Mouse (Mus musculus) heart, embryonic 14.5 days (tissue): ENCODE data around the gene Leng1. TPM values are rescaled to one million over a fixed set of nuclear protein-coding genes. Genes with fewer than 3 reads are reported as not detected.
A peak's percentile ranks its signal among the peaks of the same experiment; 100 is the strongest.
"Not testable (repeated sequence)": the region's sequence is repeated elsewhere in the genome, so short reads cannot be mapped to it uniquely, and the experiment has no call there.

Source experiments
- ATAC-seq: fragments of 200-750 bp; cut with Nextera tagmentation; 2 replicates; pipeline ENCODE4 v1.8.0; 2017; ENCODE audit warnings: low read depth, moderate TSS enrichment; ENCODE audit not compliant: insufficient number of reproducible peaks, insufficient read depth, low FRiP score
- H3K27ac ChIP-seq, 2 experiments: fragments of 200-500 bp in 1 of 2; fragments of 300-500 bp in 1 of 2; sonication (generic) in 1 of 2; replicated peaks in 1 of 2; 2 replicates each; pipeline ENCODE4 v1.5.1; 2012 to 2014; ENCODE audit warnings: low read depth in 2 of 2, low read length in 2 of 2, control low read depth in 1 of 2, mild to moderate bottlenecking in 1 of 2, mixed read lengths in 1 of 2; ENCODE audit not compliant: control insufficient read depth in 1 of 2, insufficient read depth in 1 of 2
- H3K27me3 ChIP-seq: fragments of 300-500 bp; sonication (generic); 2 replicates; pipeline ENCODE4 v1.6.1; 2014; ENCODE audit warnings: mild to moderate bottlenecking, low read length, control low read depth; ENCODE audit not compliant: control insufficient read depth, insufficient read depth
- H3K36me3 ChIP-seq: fragments of 300-500 bp; sonication (generic); 2 replicates; pipeline ENCODE4 v1.6.1; 2014; ENCODE audit warnings: mild to moderate bottlenecking, control low read depth, low read length, mixed read lengths; ENCODE audit not compliant: control insufficient read depth, insufficient read depth
- H3K4me1 ChIP-seq, 2 experiments: fragments of 200-500 bp in 1 of 2; fragments of 300-500 bp in 1 of 2; sonication (generic) in 1 of 2; 2 replicates each; pipeline ENCODE4 v1.6.1; 2012 to 2014; ENCODE audit warnings: low read length in 2 of 2, control low read depth in 1 of 2, mixed read lengths in 1 of 2; ENCODE audit not compliant: control insufficient read depth in 2 of 2, insufficient read depth in 2 of 2
- H3K4me2 ChIP-seq: fragments of 300-500 bp; sonication (generic); 2 replicates; pipeline ENCODE4 v1.6.1; 2014; ENCODE audit warnings: mild to moderate bottlenecking, low read length
- H3K4me3 ChIP-seq, 2 experiments: fragments of 200-500 bp in 1 of 2; fragments of 300-500 bp in 1 of 2; sonication (generic) in 1 of 2; 2 replicates each; pipeline ENCODE4 v1.5.1; 2012 to 2014; ENCODE audit warnings: low read length in 2 of 2, mild to moderate bottlenecking in 2 of 2, control low read depth in 1 of 2, low read depth in 1 of 2, moderate library complexity in 1 of 2; ENCODE audit not compliant: control insufficient read depth in 1 of 2, insufficient read depth in 1 of 2
- H3K9ac ChIP-seq: fragments of 300-500 bp; sonication (generic); 2 replicates; pipeline ENCODE4 v1.6.1; 2014; ENCODE audit warnings: mild to moderate bottlenecking, low read length
- H3K9me3 ChIP-seq: fragments of 300-500 bp; sonication (generic); 2 replicates; pipeline ENCODE4 v1.6.1; 2016; ENCODE audit warnings: low read length, control low read depth; ENCODE audit not compliant: control insufficient read depth
- WGBS: fragments of 180-500 bp; shearing (Covaris S2); extraction: QIAGEN DNeasy Blood & Tissue Kit; methylation state at CpG from one replicate; pipeline ENCODE4 v1.1.7; 2014; 5-methylcytosine and 5-hydroxymethylcytosine counted together
- polyA plus RNA-seq: library from polyadenylated mRNA; unstranded; fragments of >200 nt; fragmentation: Nextera tagmentation; extraction: Ambion mirVana; gene quantifications from 2 replicates; pipeline ENCODE4 v1.2.1, GENCODE M21; 2014

Leng1 gene
- polyA plus RNA-seq = 15.5 and 16.0 TPM in 2 replicates

DNA sequence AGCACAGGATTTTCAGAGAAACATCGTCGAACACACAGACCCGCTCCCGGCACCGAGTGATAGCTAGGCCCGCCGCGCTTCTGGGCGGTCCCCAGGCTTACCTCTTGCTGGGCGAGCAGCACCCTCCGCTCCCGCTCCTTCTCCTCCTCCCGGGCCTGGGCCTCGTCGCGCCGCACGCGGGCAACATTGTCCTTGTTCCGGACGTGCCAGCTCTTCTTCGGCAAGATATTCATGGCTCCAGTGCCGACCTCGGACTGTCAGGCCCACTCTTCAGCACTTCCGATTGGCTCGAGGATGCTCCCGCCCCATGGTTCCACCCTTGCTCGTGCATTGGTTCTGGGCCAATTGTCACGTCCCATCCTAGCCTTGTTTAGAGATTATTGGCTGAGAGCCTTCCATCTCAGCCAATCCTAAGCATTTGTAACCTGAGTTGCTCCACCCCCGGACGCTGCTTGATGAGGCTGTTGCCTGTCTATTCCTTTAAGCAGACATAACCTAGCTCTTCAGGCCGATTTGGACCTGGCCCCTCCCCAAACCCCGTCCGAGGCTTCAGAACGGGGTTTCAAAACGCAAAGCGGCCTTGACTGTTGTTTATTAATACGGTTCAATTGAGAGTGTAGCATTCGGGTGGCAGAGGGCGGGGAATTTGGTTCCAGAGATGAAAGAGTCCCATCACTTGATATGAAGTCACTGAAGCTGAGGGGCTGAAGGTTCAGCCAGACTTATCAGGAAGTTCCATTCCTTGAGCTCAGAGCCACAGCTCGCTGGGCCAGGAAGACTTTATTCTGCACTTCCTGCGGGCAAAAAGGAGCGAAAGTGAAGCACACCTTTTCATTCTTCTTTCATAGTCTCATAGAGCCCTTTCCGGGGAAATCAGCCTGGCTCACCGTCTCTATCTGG lies at the start of gene Leng1:
TSS of gene Leng1 (minus strand) at position 626 of the 900 bp plus-strand sequence.
- Histone ChIP-seq H3K9ac (peak within 1 kb of the TSS; percentile 96), H3K4me2 (peak within 1 kb of the TSS; percentile 70), H3K4me1 (peaks cover 12 to 18% of the 10 kb centered on the region in 2 experiments), H3K27me3 (no peaks in the 10 kb centered on the region), H3K9me3 (no peaks in the 10 kb centered on the region), H3K36me3 (peaks cover 32% of the 10 kb centered on the region), H3K4me3 (peak within 1 kb of the TSS; percentile 66 to 78), H3K27ac (peak within 1 kb of the TSS; percentile 88 to 91)
- 3% methylated on average over 45 of the region's 45 CpGs for WGBS
- peak; percentile 97 for ATAC-seq

DNA sequence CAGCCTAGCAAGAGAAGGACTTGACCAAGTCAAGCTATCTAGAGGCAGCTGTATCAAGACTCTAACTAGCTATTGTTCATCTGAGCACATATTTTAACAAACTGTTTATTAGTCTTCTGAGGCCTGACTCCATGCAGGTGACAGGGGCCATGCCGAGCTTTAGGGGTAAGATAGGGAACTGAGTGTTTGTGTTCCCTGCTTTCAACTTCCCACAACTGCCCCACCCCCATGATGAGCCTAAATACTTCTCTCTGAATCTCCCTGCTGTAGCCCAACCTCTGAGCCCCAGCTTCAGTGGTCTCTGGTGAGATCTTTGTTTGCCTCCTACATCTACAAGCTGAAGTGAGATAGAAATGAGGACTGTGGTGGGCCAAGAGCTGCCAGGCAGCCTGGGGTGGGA lies 49.6 kb upstream of the Leng1 start:
- Histone ChIP-seq H3K36me3 (peaks cover 2% of the 10 kb centered on the region; the same call in 1 of the 2 replicates), H3K9me3 (no peaks in the 10 kb centered on the region), H3K4me3 (no peak overlapping the region), H3K4me2 (no peak overlapping the region), H3K27ac (no peak overlapping the region), H3K9ac (no peak overlapping the region), H3K27me3 (no peaks in the 10 kb centered on the region), H3K4me1 (no peaks in the 10 kb centered on the region)
- WGBS = 39% methylated on average over 1 of the region's 1 CpGs
- no peak for ATAC-seq

- Histone ChIP-seq H3K27ac (no peak overlapping the region), H3K27me3 (no peaks in the 10 kb centered on the region), H3K9me3 (no peaks in the 10 kb centered on the region), H3K36me3 (peaks cover 13% of the 10 kb centered on the region), H3K9ac (no peak overlapping the region), H3K4me1 (no peaks in the 10 kb centered on the region), H3K4me2 (no peak overlapping the region), H3K4me3 (no peak overlapping the region)
- WGBS = 29% methylated on average over 5 of the region's 5 CpGs
- no peak for ATAC-seq
Measured at GRCm38 (mm10) chr7:3712264-3712942, 46.8 kb upstream of the Leng1 start.

- Histone ChIP-seq H3K4me1 (peaks cover 5 to 20% of the 10 kb centered on the region in 2 experiments), H3K27ac (no peak overlapping the region), H3K36me3 (peaks cover 41% of the 10 kb centered on the region), H3K4me3 (no peak overlapping the region), H3K9ac (no peak overlapping the region), H3K4me2 (no peak overlapping the region), H3K27me3 (no peaks in the 10 kb centered on the region), H3K9me3 (no peaks in the 10 kb centered on the region)
- WGBS = 77% methylated on average over 1 of the region's 1 CpGs
- no peak for ATAC-seq
Measured at GRCm38 (mm10) chr7:3709000-3709399, 43.4 kb upstream of the Leng1 start.

GRCm38 (mm10) chr7:3708447-3708980 lies 42.9 kb upstream of the Leng1 start:
- H3K27ac ChIP-seq, H3K9ac ChIP-seq, H3K4me3 ChIP-seq, ATAC-seq, H3K4me2 ChIP-seq, H3K9me3 ChIP-seq, H3K27me3 ChIP-seq: not testable (repeated sequence)
- WGBS = 45% methylated on average over 5 of the region's 5 CpGs
- peaks cover 41% of the 10 kb centered on the region for H3K36me3 ChIP-seq
- peaks cover 5 to 20% of the 10 kb centered on the region in 2 experiments for H3K4me1 ChIP-seq

DNA sequence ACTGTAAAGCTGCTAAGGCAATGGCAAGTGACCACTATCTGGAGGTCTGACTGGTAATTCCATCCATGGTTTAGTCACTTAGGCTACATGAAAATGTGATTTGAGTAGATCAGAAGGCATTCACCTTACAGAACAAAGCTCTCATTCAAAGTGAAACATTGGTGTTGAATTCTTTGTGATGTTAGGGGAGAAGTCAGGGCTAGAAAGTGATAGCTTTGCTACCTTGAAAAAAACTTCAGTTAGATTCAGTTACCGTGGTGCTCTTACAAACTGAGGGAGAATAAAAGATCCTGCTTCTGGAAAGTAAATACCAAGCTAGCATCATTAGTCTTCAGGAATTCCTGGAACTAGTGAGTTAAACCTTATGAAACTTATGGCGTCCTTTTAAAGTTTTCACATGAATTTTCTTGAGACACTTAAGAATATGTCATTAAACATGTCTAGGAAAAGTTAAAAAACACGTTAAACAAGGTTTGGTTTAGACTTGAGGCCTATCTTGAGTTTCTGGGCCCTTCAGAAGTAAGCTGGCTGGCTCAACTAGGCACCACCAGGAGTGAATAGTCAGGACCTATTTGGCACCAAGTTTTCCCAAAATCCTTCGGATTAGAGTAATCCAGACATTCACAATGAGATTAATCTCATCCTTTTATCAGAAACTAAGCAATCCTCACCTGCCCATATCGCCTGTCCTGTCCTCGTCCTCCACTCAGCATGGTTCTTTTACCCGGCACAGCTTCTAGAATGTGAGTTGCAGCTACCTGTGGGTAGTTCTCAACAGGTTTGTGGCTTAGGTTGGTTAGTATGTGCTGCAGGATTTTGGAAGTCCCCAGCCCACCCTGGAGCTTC lies 42.2 kb upstream of the Leng1 start:
- ATAC-seq = no peak
- Histone ChIP-seq H3K27ac (no peak overlapping the region), H3K4me1 (peaks cover 5 to 20% of the 10 kb centered on the region in 2 experiments), H3K27me3 (no peaks in the 10 kb centered on the region), H3K9ac (no peak overlapping the region), H3K4me3 (no peak overlapping the region), H3K4me2 (no peak overlapping the region), H3K36me3 (peaks cover 41% of the 10 kb centered on the region), H3K9me3 (no peaks in the 10 kb centered on the region)
- WGBS = 38% methylated on average over 7 of the region's 7 CpGs

DNA sequence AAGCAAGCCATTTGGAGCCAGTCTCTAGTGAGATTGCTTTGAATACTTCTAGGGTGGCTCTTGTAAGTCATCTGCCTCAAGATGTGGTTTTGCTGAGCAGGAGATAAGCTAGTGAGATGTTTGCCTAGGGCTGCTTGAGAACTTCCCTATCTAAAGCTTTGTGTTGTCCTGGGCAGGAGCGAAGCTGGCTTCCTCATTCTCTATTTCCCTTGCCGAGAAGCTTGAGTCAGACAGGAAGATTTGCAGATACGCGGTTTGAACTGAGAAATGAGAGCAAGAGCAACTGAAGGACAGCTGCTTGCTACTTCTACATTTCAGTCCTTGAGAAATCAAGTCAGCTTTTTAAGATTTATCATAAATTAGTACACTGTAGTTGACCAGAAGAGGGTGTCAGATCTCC lies 41.4 kb upstream of the Leng1 start:
- no peaks in the 10 kb centered on the region for H3K9me3 ChIP-seq
- no peak for ATAC-seq
- peaks cover 41% of the 10 kb centered on the region for H3K36me3 ChIP-seq
- H3K4me2 ChIP-seq = peak overlapping the region; percentile 96; the same call in 1 of the 2 replicates
- peaks cover 5 to 20% of the 10 kb centered on the region in 2 experiments for H3K4me1 ChIP-seq
- 53% methylated on average over 4 of the region's 4 CpGs for WGBS
- no peaks in the 10 kb centered on the region for H3K27me3 ChIP-seq
- peak overlapping the region; percentile 2; the same call in 1 of the 2 replicates for H3K9ac ChIP-seq
- H3K4me3 ChIP-seq = no peak overlapping the region
- H3K27ac ChIP-seq = no peak overlapping the region
